In the genomic region with DNA sequence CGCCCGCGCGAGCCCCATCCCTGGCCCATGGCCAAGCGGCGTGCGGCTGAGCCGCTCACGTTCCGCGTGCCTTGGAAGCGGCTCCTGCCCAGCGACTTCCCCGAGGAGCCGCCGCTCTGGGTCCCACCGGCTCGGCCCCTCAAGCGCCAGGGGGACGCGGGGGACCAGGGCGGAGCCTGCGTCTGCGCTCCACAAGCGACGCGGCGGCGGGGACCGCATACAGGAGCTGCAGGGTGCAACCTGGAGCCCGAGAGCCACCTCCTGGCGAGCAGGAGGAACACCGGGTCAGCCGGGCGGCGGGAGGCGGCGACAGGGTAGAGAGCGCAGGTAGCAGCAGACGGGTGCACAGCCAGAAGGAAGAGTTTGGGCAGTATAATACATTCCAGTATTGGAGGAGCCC, we compare ENCODE assay signal across 8 mouse cellular contexts. TPM values are rescaled to one million over a fixed set of nuclear protein-coding genes. Genes with fewer than 3 reads are reported as not detected.
DNase-seq lines count a peak whose midpoint lies in the region; ATAC-seq and TF ChIP-seq lines count a peak whose summit lies in the region.

No protein-coding gene starts in this region.

- H3K4me1 ChIP-seq in forebrain, embryonic 11.5 days (replicated peaks; ENCODE audit: control insufficient read depth, insufficient read depth, low read length) = no peaks in the 10 kb centered on the region; the same call in 1 of the 2 replicates
- H3K4me1 ChIP-seq in heart, postnatal 0 days (ENCODE audit: control insufficient read depth, insufficient read depth) = 0 out of 2 replicates have a peak, but pooled peaks cover 4% of the 10 kb centered on the region
- H3K4me1 ChIP-seq in liver, embryonic 14.5 days (replicated peaks; ENCODE audit: control insufficient read depth in 2 of 2, insufficient read depth in 2 of 2, low read length in 1 of 2) = no peaks in the 10 kb centered on the region
- H3K4me1 ChIP-seq in neural tube, embryonic 11.5 days (ENCODE audit: control insufficient read depth, insufficient read depth, low read length) = no peaks in the 10 kb centered on the region
- H3K4me1 ChIP-seq in stomach, embryonic 15.5 days = no peaks in the 10 kb centered on the region

- no peaks in the 10 kb centered on the region for H3K9me3 ChIP-seq in forebrain, embryonic 11.5 days (ENCODE audit: control insufficient read depth, low read length)
- no peaks in the 10 kb centered on the region for H3K9me3 ChIP-seq in heart, postnatal 0 days (replicated peaks; ENCODE audit: control insufficient read depth, low read length)
- no peaks in the 10 kb centered on the region for H3K9me3 ChIP-seq in liver, embryonic 14.5 days (ENCODE audit: control insufficient read depth, low read length)
- no peaks in the 10 kb centered on the region for H3K9me3 ChIP-seq in neural tube, embryonic 11.5 days (ENCODE audit: control insufficient read depth, low read length)
- H3K9me3 ChIP-seq in stomach, embryonic 15.5 days = no peaks in the 10 kb centered on the region

- TF ChIP-seq EP300 in heart, postnatal 0 days (IDR thresholded peaks at IDR 0.05; ENCODE audit: low read depth) = no peak
- TF ChIP-seq EP300 in liver, embryonic 14.5 days (IDR thresholded peaks at IDR 0.05; ENCODE audit: low read depth) = no peak

- H3K4me2 ChIP-seq in forebrain, embryonic 11.5 days (ENCODE audit: low read depth, low read length, severe bottlenecking) = peak overlapping the region; percentile 63
- H3K4me2 ChIP-seq in heart, postnatal 0 days (ENCODE audit: low read depth, low read length) = peak overlapping the region; percentile 67
- peak overlapping the region; percentile 63 for H3K4me2 ChIP-seq in liver, embryonic 14.5 days (ENCODE audit: low read depth)
- peak overlapping the region; percentile 50 for H3K4me2 ChIP-seq in neural tube, embryonic 11.5 days (ENCODE audit: low read depth)
- H3K4me2 ChIP-seq in stomach, embryonic 15.5 days = peak overlapping the region; percentile 83

- peak; percentile 76 for TF ChIP-seq CTCF in heart, postnatal 0 days (IDR thresholded peaks at IDR 0.05; ENCODE audit: low read depth)
- peak; percentile 85 for TF ChIP-seq CTCF in liver, embryonic 14.5 days (IDR thresholded peaks at IDR 0.05; ENCODE audit: low read depth)

- H3K36me3 ChIP-seq in forebrain, embryonic 11.5 days (ENCODE audit: control insufficient read depth, insufficient read depth, low read length) = no peaks in the 10 kb centered on the region
- no peaks in the 10 kb centered on the region for H3K36me3 ChIP-seq in heart, postnatal 0 days (replicated peaks; ENCODE audit: control insufficient read depth, insufficient read depth, low read length)
- no peaks in the 10 kb centered on the region for H3K36me3 ChIP-seq in liver, embryonic 14.5 days (replicated peaks; ENCODE audit: control insufficient read depth, insufficient read depth, low read depth)
- no peaks in the 10 kb centered on the region for H3K36me3 ChIP-seq in neural tube, embryonic 11.5 days (ENCODE audit: control insufficient read depth, insufficient read depth, low read length)
- no peaks in the 10 kb centered on the region for H3K36me3 ChIP-seq in stomach, embryonic 15.5 days

- 2% methylated on average over 40 of the region's 40 CpGs for WGBS in forebrain, embryonic 11.5 days
- under 1% methylated on average over 40 of the region's 40 CpGs for WGBS in heart, postnatal 0 days
- 1% methylated on average over 40 of the region's 40 CpGs for WGBS in liver, embryonic 14.5 days (ENCODE audit: insufficient replicate concordance)
- WGBS in neural tube, embryonic 11.5 days = 2% methylated on average over 40 of the region's 40 CpGs
- WGBS in stomach, embryonic 15.5 days = 1% methylated on average over 40 of the region's 40 CpGs

- peak overlapping the region; percentile 36 for H3K4me3 ChIP-seq in forebrain, embryonic 11.5 days (ENCODE audit: low read depth, low read length)
- H3K4me3 ChIP-seq in heart, postnatal 0 days (ENCODE audit: low read depth, low read length) = peak overlapping the region; percentile 58
- H3K4me3 ChIP-seq in liver, embryonic 14.5 days (ENCODE audit: insufficient read depth in 1 of 2, low read depth in 2 of 2, low read length in 2 of 2) = peak overlapping the region; percentile 47 to 51
- H3K4me3 ChIP-seq in neural tube, embryonic 11.5 days (ENCODE audit: low read depth, low read length) = peak overlapping the region; percentile 28
- H3K4me3 ChIP-seq in stomach, embryonic 15.5 days (replicated peaks) = peak overlapping the region; percentile 54

- H3K27ac ChIP-seq in forebrain, embryonic 11.5 days (ENCODE audit: low read depth, low read length) = no peak overlapping the region
- H3K27ac ChIP-seq in heart, postnatal 0 days (ENCODE audit: low read depth) = no peak overlapping the region
- H3K27ac ChIP-seq in liver, embryonic 14.5 days = no peak overlapping the region
- H3K27ac ChIP-seq in neural tube, embryonic 11.5 days (ENCODE audit: low read depth, low read length) = no peak overlapping the region
- no peak overlapping the region for H3K27ac ChIP-seq in stomach, embryonic 15.5 days

- H3K27me3 ChIP-seq in forebrain, embryonic 11.5 days (ENCODE audit: control insufficient read depth, insufficient read depth, low read length) = peaks cover 4% of the 10 kb centered on the region
- peaks cover 21% of the 10 kb centered on the region; the same call in 1 of the 2 replicates for H3K27me3 ChIP-seq in heart, postnatal 0 days (ENCODE audit: control insufficient read depth, insufficient read depth, low read length)
- H3K27me3 ChIP-seq in liver, embryonic 14.5 days (ENCODE audit: control insufficient read depth, insufficient read depth, low read length) = peaks cover 34% of the 10 kb centered on the region
- H3K27me3 ChIP-seq in neural tube, embryonic 11.5 days (ENCODE audit: control insufficient read depth, insufficient read depth, low read length) = no peaks in the 10 kb centered on the region
- H3K27me3 ChIP-seq in stomach, embryonic 15.5 days (replicated peaks) = 0 out of 2 replicates have a peak, but pooled peaks cover 4% of the 10 kb centered on the region

- ATAC-seq in forebrain, embryonic 11.5 days (replicated peaks; ENCODE audit: low FRiP score) = peak; percentile 96
- ATAC-seq in heart, postnatal 0 days (ENCODE audit: insufficient read depth, low read depth) = peak; percentile 89
- ATAC-seq in liver, embryonic 14.5 days (ENCODE audit: insufficient read depth) = peak; percentile 77
- ATAC-seq in neural tube, embryonic 11.5 days (ENCODE audit: insufficient read depth, low FRiP score, low TSS enrichment) = peak; percentile 95
- ATAC-seq in stomach, embryonic 15.5 days (ENCODE audit: insufficient read depth, low FRiP score, low read depth) = peak; percentile 88

- peak; percentile 71 to 73 for DNase-seq in CD8-positive naive resting alpha-beta T cell, adult 2 months (ENCODE audit: low read depth in 2 of 2, low spot score in 2 of 2)
- peak; percentile 42 for DNase-seq in c-Kit-positive CD71-positive TER-119-negative erythroid progenitor cells, embryonic 14.5 days (ENCODE audit: low read depth)
- peak; percentile 90 for DNase-seq in forebrain, embryonic 11.5 days (ENCODE audit: low spot score)
- peak; percentile 50 for DNase-seq in heart, postnatal 0 days (ENCODE audit: low spot score)
- DNase-seq in kidney, postnatal 36 days = peak; percentile 80 to 91
- peak; percentile 20 to 35 (median 29) for DNase-seq in liver, embryonic 14.5 days (ENCODE audit: low read depth in 3 of 3, low spot score in 3 of 3)
- peak; percentile 81 for DNase-seq in neural tube, embryonic 11.5 days (ENCODE audit: low spot score)

- peak overlapping the region; percentile 45 for H3K9ac ChIP-seq in forebrain, embryonic 11.5 days (ENCODE audit: low read length)
- H3K9ac ChIP-seq in heart, postnatal 0 days (replicated peaks; ENCODE audit: low read depth, low read length) = 0 out of 2 replicates have a peak overlapping the region, but pooled peaks have one; percentile 25
- no peak overlapping the region; the same call in 1 of the 2 replicates for H3K9ac ChIP-seq in liver, embryonic 14.5 days (replicated peaks)
- H3K9ac ChIP-seq in neural tube, embryonic 11.5 days (ENCODE audit: low read length) = peak overlapping the region; percentile 3; the same call in 1 of the 2 replicates
- no peak overlapping the region for H3K9ac ChIP-seq in stomach, embryonic 15.5 days

RNA-seq across cellular contexts. Expression of gene Tex50, which starts 11.5 kb away (rescaled TPM):
- 0.23 and 0.36 TPM in 2 replicates for polyA plus RNA-seq in forebrain, embryonic 11.5 days (2014; fragmentation: Nextera tagmentation; extraction: Ambion mirVana)
- total RNA-seq in heart, postnatal 0 days (2014; rRNA removed; ENCODE audit: low replicate concordance) = not detected in 2 replicates
- polyA plus RNA-seq in heart, postnatal 0 days (2015; fragmentation: Nextera tagmentation; extraction: Ambion mirVana) = not detected in 2 replicates
- polyA plus RNA-seq in liver, embryonic 14.5 days (2012; rRNA removed) = not detected in 2 replicates
- polyA plus RNA-seq in liver, embryonic 14.5 days (2014; fragmentation: Nextera tagmentation; extraction: Ambion mirVana) = not detected in 2 replicates
- polyA plus RNA-seq in neural tube, embryonic 11.5 days (2014; fragmentation: Nextera tagmentation; extraction: Ambion mirVana) = not detected in 2 replicates
- polyA plus RNA-seq in stomach, embryonic 15.5 days (2015; fragmentation: Nextera tagmentation; extraction: Ambion mirVana) = 0.14 TPM in 1 of 2 replicates, not detected in the other

RNA-seq across cellular contexts. Expression of gene Ankrd45, which starts 28.2 kb away (rescaled TPM):
- 8.0 and 8.5 TPM in 2 replicates for polyA plus RNA-seq in forebrain, embryonic 11.5 days (2014; fragmentation: Nextera tagmentation; extraction: Ambion mirVana)
- total RNA-seq in heart, postnatal 0 days (2014; rRNA removed; ENCODE audit: low replicate concordance) = 5.1 and 5.9 TPM in 2 replicates
- polyA plus RNA-seq in heart, postnatal 0 days (2015; fragmentation: Nextera tagmentation; extraction: Ambion mirVana) = 2.6 and 3.0 TPM in 2 replicates
- 0.02 TPM in 2 replicates for polyA plus RNA-seq in liver, embryonic 14.5 days (2012; rRNA removed)
- polyA plus RNA-seq in liver, embryonic 14.5 days (2014; fragmentation: Nextera tagmentation; extraction: Ambion mirVana) = 0.09 TPM in 1 of 2 replicates, not detected in the other
- 3.5 and 5.5 TPM in 2 replicates for polyA plus RNA-seq in neural tube, embryonic 11.5 days (2014; fragmentation: Nextera tagmentation; extraction: Ambion mirVana)
- 0.92 and 1.2 TPM in 2 replicates for polyA plus RNA-seq in stomach, embryonic 15.5 days (2015; fragmentation: Nextera tagmentation; extraction: Ambion mirVana)

RNA-seq across cellular contexts. Expression of gene Klhl20, which starts 39.3 kb away (rescaled TPM):
- 18.6 and 20.1 TPM in 2 replicates for polyA plus RNA-seq in forebrain, embryonic 11.5 days (2014; fragmentation: Nextera tagmentation; extraction: Ambion mirVana)
- total RNA-seq in heart, postnatal 0 days (2014; rRNA removed; ENCODE audit: low replicate concordance) = 9.8 and 11.1 TPM in 2 replicates
- polyA plus RNA-seq in heart, postnatal 0 days (2015; fragmentation: Nextera tagmentation; extraction: Ambion mirVana) = 7.0 and 8.0 TPM in 2 replicates
- 4.3 and 5.1 TPM in 2 replicates for polyA plus RNA-seq in liver, embryonic 14.5 days (2012; rRNA removed)
- 4.6 and 5.2 TPM in 2 replicates for polyA plus RNA-seq in liver, embryonic 14.5 days (2014; fragmentation: Nextera tagmentation; extraction: Ambion mirVana)
- 21.9 and 22.9 TPM in 2 replicates for polyA plus RNA-seq in neural tube, embryonic 11.5 days (2014; fragmentation: Nextera tagmentation; extraction: Ambion mirVana)
- polyA plus RNA-seq in stomach, embryonic 15.5 days (2015; fragmentation: Nextera tagmentation; extraction: Ambion mirVana) = 13.3 and 13.6 TPM in 2 replicates

Comparison
In these comparisons a context has a peak if more than half of its experiments do, and no peak if none do; other contexts are left out.
1. DNase-seq: peak in every context shown above with its lines; median percentile 90 in forebrain, embryonic 11.5 days; 86 in kidney, postnatal 36 days; 81 in neural tube, embryonic 11.5 days; 72 in CD8-positive naive resting alpha-beta T cell, adult 2 months; 50 in heart, postnatal 0 days; 42 in c-Kit-positive CD71-positive TER-119-negative erythroid progenitor cells, embryonic 14.5 days; 29 in liver, embryonic 14.5 days.
2. H3K9ac ChIP-seq: peak in forebrain, embryonic 11.5 days (single experiment), heart, postnatal 0 days (single experiment) and neural tube, embryonic 11.5 days (single experiment); none in liver, embryonic 14.5 days (single experiment) and stomach, embryonic 15.5 days (single experiment).
3. Peak in every context shown above with its lines, with median percentiles within 50 percentile points of each other: ATAC-seq, H3K4me2 ChIP-seq and H3K4me3 ChIP-seq.